Mouse (Mus musculus) CH12.LX (cell line): Measurements from ENCODE around the gene Slc39a10.

Experiments used
- CTCF ChIP-seq, 2 experiments: IDR thresholded peaks in 1 of 2; conservative IDR thresholded peaks in 1 of 2; 2 replicates each; pipeline ENCODE4 v1.5.1; 2011 to 2012; ENCODE audit warnings: low read depth in 2 of 2, low read length in 2 of 2, improper control_type of control experiment in 1 of 2, inconsistent platforms in 1 of 2, mild to moderate bottlenecking in 1 of 2, moderate library complexity in 1 of 2
- USF1 ChIP-seq: IDR thresholded peaks from 2 replicates; pipeline ENCODE4 v1.6.1; 2014; ENCODE audit warnings: low read depth, mild to moderate bottlenecking, inconsistent platforms, low read length, improper control_type of control experiment

DNA sequence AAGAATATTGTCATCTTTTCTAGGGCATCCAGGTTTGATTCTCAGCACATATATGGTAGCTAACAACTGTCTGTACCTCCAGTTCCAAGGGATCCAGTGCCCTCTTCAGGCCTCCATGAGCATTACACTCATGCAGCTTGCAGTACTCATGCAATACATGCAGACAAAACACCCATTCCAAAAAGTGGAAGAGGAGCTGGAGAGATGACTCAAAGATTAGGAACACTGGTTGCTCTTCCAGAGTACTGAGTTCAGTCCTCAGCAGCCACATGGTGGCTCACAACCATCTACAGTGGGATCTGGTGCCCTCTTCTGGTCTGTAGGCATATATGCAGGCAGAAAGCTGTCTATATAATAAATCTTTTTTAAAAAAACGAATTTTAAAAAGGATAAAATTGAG, 21.7 kb upstream of the Slc39a10 start:
- TF ChIP-seq CTCF (conservative IDR thresholded peaks at IDR 0.05 in 1 of 2, IDR thresholded peaks at IDR 0.05 in 1 of 2; ENCODE audit: low read depth in 2 of 2, low read length in 2 of 2) (peak; percentile 19 to 45; a peak in 3 of 4 replicates), USF1 (no peak)
